Mouse (Mus musculus): ENCODE data around the gene Casp8. TPM values are rescaled to one million over a fixed set of nuclear protein-coding genes. Genes with fewer than 3 reads are reported as not detected.
"Not testable (repeated sequence)": the region's sequence is repeated elsewhere in the genome, so short reads cannot be mapped to it uniquely, and the experiment has no call there.

The Casp8 gene
- total RNA-seq, 2 experiments from 2014 or later: 37.4 to 57.4 TPM

DNA sequence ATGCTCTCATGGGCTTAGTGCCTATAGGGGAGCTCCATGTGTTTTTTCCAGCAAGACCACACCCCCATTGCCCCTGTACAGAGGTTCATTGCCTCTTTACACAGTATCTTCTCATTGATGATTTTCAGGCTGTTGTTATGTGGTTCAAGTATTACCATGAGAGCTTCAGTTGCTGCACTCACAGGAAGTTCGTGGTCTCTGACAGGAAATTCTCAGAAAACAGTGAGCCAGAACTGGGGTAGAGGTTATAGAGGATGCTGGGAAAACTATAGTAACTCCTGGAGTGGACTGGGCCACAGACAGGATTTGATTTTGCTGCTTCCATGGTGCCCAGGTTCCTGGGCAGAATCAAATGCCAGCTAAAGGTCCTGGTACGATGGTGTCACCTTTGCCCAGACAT, 2.2 kb downstream of the Casp8 start:
- ATAC-seq (replicated peaks; ENCODE audit: low FRiP score, low TSS enrichment, poor library complexity, severe bottlenecking): no peak

GRCm38 (mm10) chr1:58798911-58799310, 3.7 kb downstream of the Casp8 start:
- no peak for ATAC-seq (replicated peaks; ENCODE audit: low FRiP score, low TSS enrichment, poor library complexity, severe bottlenecking)

DNA sequence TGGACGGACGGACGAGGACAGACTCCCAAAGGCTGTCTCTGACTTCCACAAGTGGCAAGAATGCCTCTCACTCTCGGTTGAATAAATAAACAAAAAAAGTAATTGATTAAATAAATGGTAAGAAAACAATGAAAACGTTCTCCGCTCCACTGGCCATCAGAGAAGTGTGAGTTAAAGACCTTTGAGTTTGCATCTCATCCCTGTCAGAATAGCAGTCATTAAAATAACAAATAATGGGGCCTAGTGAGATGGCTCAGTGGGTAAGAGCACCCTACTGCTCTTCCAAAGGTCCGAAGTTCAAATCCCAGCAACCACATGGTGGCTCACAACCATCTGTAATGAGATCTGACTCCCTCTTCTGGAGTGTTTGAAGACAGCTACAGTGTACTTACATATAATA, 5.5 kb downstream of the Casp8 start:
- not testable (repeated sequence) for ATAC-seq (replicated peaks; ENCODE audit: low FRiP score, low TSS enrichment, poor library complexity, severe bottlenecking)

DNA sequence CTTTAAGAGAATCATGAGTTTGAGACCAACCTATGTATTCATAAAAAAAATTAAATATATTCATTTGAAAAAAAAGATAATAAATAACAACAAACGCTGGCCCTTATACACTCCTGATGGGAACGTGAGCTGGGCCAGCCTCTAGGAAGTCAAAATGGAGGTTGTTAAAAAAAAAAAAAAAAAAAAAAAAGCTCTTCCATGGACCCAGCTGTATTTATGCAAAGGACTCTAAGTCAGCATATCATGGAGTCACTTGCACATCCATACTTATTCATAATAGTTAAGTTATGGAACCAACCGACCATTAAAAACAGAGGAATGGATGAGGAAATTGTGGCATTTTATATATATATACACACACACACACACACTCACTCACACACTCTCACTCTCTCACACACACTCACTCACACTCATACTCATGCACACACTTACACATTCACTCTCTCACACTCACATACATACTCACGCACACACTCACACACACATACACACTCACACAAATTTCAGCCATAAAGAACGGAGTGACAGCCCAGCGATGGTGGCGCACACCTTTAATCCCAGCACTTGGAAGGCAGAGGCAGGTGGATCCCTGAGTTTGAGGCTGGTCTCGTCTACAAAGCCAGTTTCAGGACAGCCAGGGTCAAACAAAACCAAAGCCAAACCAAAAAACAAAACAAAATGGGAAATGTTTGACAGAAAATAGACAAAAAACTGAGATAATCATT, 6.5 kb downstream of the Casp8 start:
- ATAC-seq (replicated peaks; ENCODE audit: low FRiP score, low TSS enrichment, poor library complexity, severe bottlenecking): no peak

GRCm38 (mm10) chr1:58802322-58803273, 7.4 kb downstream of the Casp8 start:
- peak; percentile 93 for ATAC-seq (replicated peaks; ENCODE audit: low FRiP score, low TSS enrichment, poor library complexity, severe bottlenecking)

GRCm38 (mm10) chr1:58803531-58803930, 8.4 kb downstream of the Casp8 start:
- ATAC-seq (replicated peaks; ENCODE audit: low FRiP score, low TSS enrichment, poor library complexity, severe bottlenecking): no peak

DNA sequence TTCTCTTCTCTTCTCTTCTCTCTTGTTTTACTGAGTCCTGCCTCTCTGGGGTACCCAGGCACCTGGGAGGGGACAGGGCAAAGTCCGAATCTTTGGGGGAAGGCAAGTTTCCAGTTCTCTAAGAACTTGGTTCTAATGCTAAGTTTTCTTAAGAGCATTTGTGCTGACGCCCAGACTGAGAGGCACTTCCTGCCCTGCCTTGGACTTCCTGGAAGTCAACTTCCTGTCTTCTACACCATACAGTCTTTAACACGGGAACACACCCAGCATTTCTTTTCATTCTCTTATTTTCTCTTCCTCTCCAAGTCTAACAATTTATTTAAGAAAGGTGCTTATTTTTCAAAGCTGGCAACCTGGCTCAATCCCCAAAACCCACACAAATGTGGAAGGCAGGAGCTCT, 11.5 kb downstream of the Casp8 start:
- ATAC-seq (replicated peaks; ENCODE audit: low FRiP score, low TSS enrichment, poor library complexity, severe bottlenecking): no peak

DNA sequence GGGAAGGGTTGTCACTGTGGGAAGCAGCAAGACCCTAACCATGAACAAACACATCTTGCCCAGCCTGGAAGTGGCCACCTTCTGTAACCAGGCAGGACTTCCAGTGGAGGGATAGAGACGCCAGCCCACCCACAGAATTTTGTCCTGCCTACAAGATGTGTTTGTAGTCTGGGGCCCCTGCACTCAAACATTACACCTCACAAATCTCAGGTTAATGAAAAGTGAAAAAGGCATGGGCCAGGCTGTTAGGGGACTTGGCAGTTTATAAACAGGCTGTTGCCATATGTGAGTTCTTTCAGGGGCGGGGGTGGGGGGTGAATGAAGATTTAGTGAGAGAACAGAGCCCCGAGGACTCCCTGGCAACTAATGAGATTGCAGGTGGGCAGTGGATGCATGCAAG, 31.1 kb downstream of the Casp8 start:
- ATAC-seq (replicated peaks; ENCODE audit: low FRiP score, low TSS enrichment, poor library complexity, severe bottlenecking): no peak

GRCm38 (mm10) chr1:58830741-58831140, 35.6 kb downstream of the Casp8 start:
- ATAC-seq (replicated peaks; ENCODE audit: low FRiP score, low TSS enrichment, poor library complexity, severe bottlenecking): no peak

GRCm38 (mm10) chr1:58832198-58832597, 37.0 kb downstream of the Casp8 start:
- ATAC-seq (replicated peaks; ENCODE audit: low FRiP score, low TSS enrichment, poor library complexity, severe bottlenecking): no peak

DNA sequence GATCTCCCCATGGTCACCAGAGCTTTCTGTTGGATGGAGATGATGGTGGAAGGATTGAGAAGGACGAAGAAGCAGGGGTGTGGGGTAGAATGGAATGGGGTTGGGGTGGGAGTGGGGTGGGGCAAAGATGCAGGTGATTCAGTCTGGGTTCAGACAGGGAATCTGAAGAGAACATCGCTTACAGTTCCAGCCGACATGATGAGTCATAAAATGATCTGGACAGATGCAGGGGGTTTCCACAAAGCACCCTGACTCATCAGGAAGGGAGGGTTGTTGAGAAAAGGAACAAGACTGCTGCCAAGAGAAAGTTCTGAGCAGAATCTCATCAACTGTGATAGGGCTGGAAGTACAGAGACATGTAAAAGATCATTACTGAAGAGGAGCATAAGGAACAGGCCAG, 61.6 kb downstream of the Casp8 start:
- ATAC-seq (replicated peaks; ENCODE audit: low FRiP score, low TSS enrichment, poor library complexity, severe bottlenecking): not testable (repeated sequence)

GRCm38 (mm10) chr1:58859131-58859530, 64.0 kb downstream of the Casp8 start:
- ATAC-seq (replicated peaks; ENCODE audit: low FRiP score, low TSS enrichment, poor library complexity, severe bottlenecking): not testable (repeated sequence)

GRCm38 (mm10) chr1:58859738-58860365, 64.7 kb downstream of the Casp8 start:
- ATAC-seq (replicated peaks; ENCODE audit: low FRiP score, low TSS enrichment, poor library complexity, severe bottlenecking): not testable (repeated sequence)

- ATAC-seq (replicated peaks; ENCODE audit: low FRiP score, low TSS enrichment, poor library complexity, severe bottlenecking): not testable (repeated sequence)
Measured at GRCm38 (mm10) chr1:58860586-58860985, 65.4 kb downstream of the Casp8 start.

DNA sequence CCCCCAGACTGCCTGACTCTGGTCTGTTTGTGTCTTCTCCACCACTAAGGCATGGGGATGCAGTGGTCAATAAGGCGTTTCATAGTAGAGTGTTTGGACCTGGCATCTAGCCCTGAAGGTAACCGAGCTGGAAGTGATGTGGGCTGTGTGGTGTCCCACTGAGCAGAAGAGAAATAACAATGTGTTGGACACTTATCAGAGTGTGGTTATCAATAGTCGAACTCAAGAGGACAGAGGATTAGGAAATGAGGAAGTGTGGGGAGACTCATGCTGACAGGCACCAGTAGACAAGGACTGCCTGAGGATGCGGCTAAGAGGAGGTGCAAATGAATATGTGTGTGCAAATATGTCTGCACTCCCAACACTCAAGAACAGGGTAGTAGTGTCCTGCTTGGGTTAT, 81.3 kb downstream of the Casp8 start:
- not testable (repeated sequence) for ATAC-seq (replicated peaks; ENCODE audit: low FRiP score, low TSS enrichment, poor library complexity, severe bottlenecking)

DNA sequence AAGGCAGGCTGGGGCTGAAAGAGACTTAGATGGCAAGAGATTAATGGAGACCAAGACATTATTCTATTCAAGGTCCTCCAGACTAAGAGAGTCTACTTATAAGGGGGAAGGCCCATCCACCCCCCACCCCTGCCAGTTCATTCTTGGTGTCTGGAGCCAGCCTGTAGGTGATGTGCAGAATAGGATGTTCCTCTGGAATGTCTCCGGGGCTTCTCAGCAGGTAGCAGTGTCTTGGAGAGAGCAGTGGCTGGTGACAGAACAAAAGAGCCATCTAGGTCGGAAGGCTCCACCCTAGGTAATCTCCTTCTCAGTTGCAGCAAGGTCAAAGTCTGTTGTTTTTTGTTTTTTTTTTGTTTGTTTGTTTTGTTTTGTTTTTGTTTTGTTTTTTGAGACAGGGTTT, 84.1 kb downstream of the Casp8 start:
- not testable (repeated sequence) for ATAC-seq (replicated peaks; ENCODE audit: low FRiP score, low TSS enrichment, poor library complexity, severe bottlenecking)

GRCm38 (mm10) chr1:58883279-58883678, 88.1 kb downstream of the Casp8 start:
- not testable (repeated sequence) for ATAC-seq (replicated peaks; ENCODE audit: low FRiP score, low TSS enrichment, poor library complexity, severe bottlenecking)

DNA sequence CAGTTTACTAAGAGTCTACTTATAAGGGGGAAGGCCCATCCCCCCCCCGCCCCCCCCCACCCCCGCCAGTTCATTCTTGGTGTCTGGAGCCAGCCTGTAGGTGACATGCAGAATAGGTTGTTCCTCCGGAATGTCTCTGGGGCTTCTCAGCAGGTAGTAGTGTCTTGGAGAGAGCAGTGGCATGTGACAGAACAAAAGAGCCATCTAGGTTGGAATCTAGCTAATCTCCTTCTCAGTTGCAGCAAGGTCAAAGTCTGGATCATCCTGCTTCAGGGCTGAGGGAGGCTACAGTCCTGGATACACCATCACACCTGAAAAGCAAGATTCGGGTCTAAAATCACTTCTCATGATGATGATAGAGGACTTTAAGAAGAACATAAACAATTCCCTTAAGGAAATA, 90.5 kb downstream of the Casp8 start:
- ATAC-seq (replicated peaks; ENCODE audit: low FRiP score, low TSS enrichment, poor library complexity, severe bottlenecking): no peak

GRCm38 (mm10) chr1:58889826-58890546, 94.8 kb downstream of the Casp8 start:
- ATAC-seq (replicated peaks; ENCODE audit: low FRiP score, low TSS enrichment, poor library complexity, severe bottlenecking): no peak
